Mouse (Mus musculus) liver, embryonic 14.5 days (tissue): ENCODE results near the gene Stac2. TPM values are rescaled to one million over a fixed set of nuclear protein-coding genes. Genes with fewer than 3 reads are reported as not detected.

Experiments
- ATAC-seq: fragments of 200-750 bp; cut with Nextera tagmentation; 2 replicates; pipeline ENCODE4 v1.8.0; 2017; ENCODE audit warnings: moderate number of reproducible peaks, mild to moderate bottlenecking, moderate library complexity; ENCODE audit not compliant: insufficient read depth
- DNase-seq, 3 experiments: peaks; one replicate each; pipeline ENCODE4 v3.0.0-alpha.2; 2012 to 2013; ENCODE audit warnings: low read depth in 3 of 3, low spot score in 3 of 3
- H3K27ac ChIP-seq: fragments of 300-500 bp; sonication (generic); 2 replicates; pipeline ENCODE4 v1.5.1; 2014; ENCODE audit warnings: moderate library complexity, mild to moderate bottlenecking, control low read depth, inconsistent platforms
- H3K27me3 ChIP-seq: fragments of 300-500 bp; sonication (generic); 2 replicates; pipeline ENCODE4 v1.6.1; 2014; ENCODE audit warnings: mild to moderate bottlenecking, low read length, moderate library complexity; ENCODE audit not compliant: control insufficient read depth, insufficient read depth
- H3K36me3 ChIP-seq: fragments of 300-500 bp; sonication (generic); replicated peaks from 2 replicates; pipeline ENCODE4 v1.6.1; 2014; ENCODE audit warnings: low read depth; ENCODE audit not compliant: control insufficient read depth, insufficient read depth
- H3K4me1 ChIP-seq, 2 experiments: fragments of 200-500 bp in 1 of 2; fragments of 300-500 bp in 1 of 2; sonication (generic) in 1 of 2; replicated peaks; 2 replicates each; pipeline ENCODE4 v1.6.1; 2012 to 2014; ENCODE audit warnings: antibody characterized with exemption in 1 of 2, inconsistent platforms in 1 of 2, low read length in 1 of 2; ENCODE audit not compliant: control insufficient read depth in 2 of 2, insufficient read depth in 2 of 2
- H3K4me2 ChIP-seq: fragments of 300-500 bp; sonication (generic); 2 replicates; pipeline ENCODE4 v1.6.1; 2014; ENCODE audit warnings: low read depth, mild to moderate bottlenecking, control low read depth, moderate library complexity
- H3K4me3 ChIP-seq, 2 experiments: fragments of 200-500 bp in 1 of 2; fragments of 300-500 bp in 1 of 2; sonication (generic) in 1 of 2; 2 replicates each; pipeline ENCODE4 v1.5.1; 2012 to 2014; ENCODE audit warnings: low read depth in 2 of 2, low read length in 2 of 2, mild to moderate bottlenecking in 2 of 2, control low read depth in 1 of 2, inconsistent platforms in 1 of 2, moderate library complexity in 1 of 2; ENCODE audit not compliant: insufficient read depth in 1 of 2
- H3K9ac ChIP-seq: fragments of 300-500 bp; sonication (generic); replicated peaks from 2 replicates; pipeline ENCODE4 v1.6.1; 2014; ENCODE audit warnings: mild to moderate bottlenecking, control low read depth, moderate library complexity
- H3K9me3 ChIP-seq: fragments of 300-500 bp; sonication (generic); 2 replicates; pipeline ENCODE4 v1.6.1; 2016; ENCODE audit warnings: low read length, mixed read lengths; ENCODE audit not compliant: control insufficient read depth
- CTCF ChIP-seq: IDR thresholded peaks from 2 replicates; pipeline ENCODE4 v1.5.1; 2016; ENCODE audit warnings: antibody characterized with exemption, low read depth, control low read depth
- EP300 ChIP-seq: IDR thresholded peaks from 2 replicates; pipeline ENCODE4 v1.6.1; 2016; ENCODE audit warnings: antibody characterized with exemption, low read depth
- WGBS: fragments of 180-500 bp; shearing (Covaris S2); extraction: QIAGEN DNeasy Blood & Tissue Kit; methylation state at CpG from one replicate; pipeline ENCODE4 v1.1.7; 2014; ENCODE audit not compliant: insufficient replicate concordance; 5-methylcytosine and 5-hydroxymethylcytosine counted together
- polyA plus RNA-seq, 2 experiments: library from polyadenylated mRNA; depleted of rRNA in 1 of 2; stranded (reverse) in 1 of 2; unstranded in 1 of 2; fragments of >200 nt; fragmentation: Nextera tagmentation in 1 of 2; extraction: Ambion mirVana in 1 of 2; gene quantifications; 2 replicates each; pipeline versions ENCODE4 v1.2.1 to v1.2.3; 2012 to 2014

Stac2 gene
- polyA plus RNA-seq, 2 experiments, result not detected

DNA sequence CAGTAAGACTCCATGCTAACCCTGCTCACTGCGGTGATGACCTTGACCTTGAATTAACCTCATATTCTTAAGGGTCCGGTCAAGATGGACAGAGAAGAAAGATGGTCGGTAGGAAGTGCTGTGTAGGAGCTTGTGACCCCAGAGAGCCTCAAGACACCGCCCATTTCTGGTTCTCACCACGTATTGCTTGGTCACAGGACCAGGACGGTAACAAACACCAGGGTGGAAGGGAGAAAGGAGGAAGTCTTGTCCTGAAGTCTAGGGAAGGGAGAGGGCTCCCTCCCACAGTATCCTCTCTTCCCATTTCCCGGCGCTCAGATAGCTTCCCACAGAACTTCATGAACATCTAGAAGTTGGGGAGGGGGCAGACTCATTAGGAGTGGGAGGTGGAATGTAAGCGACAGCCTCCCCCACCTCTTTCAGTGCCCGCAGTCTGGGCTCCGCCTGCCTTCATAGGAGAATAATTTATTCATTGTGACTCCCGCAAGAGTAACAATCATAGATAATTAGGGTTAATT is 1.6 kb downstream of the Stac2 start:
- Histone ChIP-seq H3K27me3 (peaks cover 45% of the 10 kb centered on the region), H3K4me2 (peak overlapping the region; percentile 40; the same call in 1 of the 2 replicates), H3K4me3 (no peak overlapping the region), H3K4me1 (no peaks in the 10 kb centered on the region), H3K36me3 (no peaks in the 10 kb centered on the region), H3K9ac (no peak overlapping the region), H3K27ac (no peak overlapping the region), H3K9me3 (no peaks in the 10 kb centered on the region)
- ATAC-seq, result no peak
- no peak for DNase-seq
- TF ChIP-seq EP300, result no peak
- no peak for TF ChIP-seq CTCF
- WGBS, result 5% methylated on average over 12 of the region's 12 CpGs

DNA sequence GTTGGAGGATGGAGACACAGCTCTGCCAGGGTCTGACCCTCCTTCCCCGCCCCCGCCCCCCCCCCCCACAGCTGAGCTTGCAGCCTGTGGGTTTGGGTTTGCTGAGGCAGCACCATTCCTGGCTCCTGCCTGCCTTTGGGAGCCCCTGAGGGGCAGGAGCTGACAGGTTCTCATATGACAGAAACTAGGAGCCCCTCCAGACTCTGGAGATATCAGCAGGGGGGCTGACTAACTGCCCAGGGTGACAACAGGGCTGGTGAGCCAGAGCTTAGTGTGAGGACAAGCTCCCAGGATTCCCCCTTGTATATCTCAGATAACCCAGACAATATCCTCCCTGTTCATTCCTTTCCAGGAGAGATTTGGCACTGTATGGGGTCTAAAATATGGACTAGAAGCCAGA is 2.3 kb downstream of the Stac2 start:
- Histone ChIP-seq H3K4me1 (no peaks in the 10 kb centered on the region), H3K4me2 (no peak overlapping the region), H3K9me3 (no peaks in the 10 kb centered on the region), H3K4me3 (no peak overlapping the region), H3K36me3 (no peaks in the 10 kb centered on the region), H3K9ac (no peak overlapping the region), H3K27ac (no peak overlapping the region), H3K27me3 (peaks cover 45% of the 10 kb centered on the region)
- no peak for DNase-seq
- TF ChIP-seq CTCF (no peak), EP300 (no peak)
- no peak for ATAC-seq
- 40% methylated on average over 1 of the region's 2 CpGs for WGBS

DNA sequence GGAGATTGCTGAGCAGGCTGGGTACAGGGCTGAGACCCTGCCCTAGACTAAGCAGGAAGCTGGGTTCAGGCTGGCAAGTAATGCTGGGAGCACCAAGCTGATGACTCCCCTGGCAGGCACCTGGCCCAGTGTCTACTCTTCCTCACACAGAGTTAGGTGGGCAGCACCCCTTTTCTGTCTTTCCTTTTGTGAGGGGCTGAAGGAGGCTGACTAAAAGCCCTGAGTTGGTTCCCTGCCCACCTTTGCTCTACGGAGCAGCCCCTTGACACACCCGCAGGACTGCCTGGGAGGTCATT is 2.8 kb downstream of the Stac2 start:
- Histone ChIP-seq H3K4me3 (no peak overlapping the region), H3K36me3 (no peaks in the 10 kb centered on the region), H3K9me3 (no peaks in the 10 kb centered on the region), H3K4me2 (no peak overlapping the region), H3K27me3 (peaks cover 45% of the 10 kb centered on the region), H3K4me1 (no peaks in the 10 kb centered on the region), H3K27ac (no peak overlapping the region), H3K9ac (no peak overlapping the region)
- TF ChIP-seq CTCF (no peak), EP300 (no peak)
- WGBS, result 36% methylated on average over 2 of the region's 2 CpGs
- no peak for DNase-seq
- no peak for ATAC-seq

DNA sequence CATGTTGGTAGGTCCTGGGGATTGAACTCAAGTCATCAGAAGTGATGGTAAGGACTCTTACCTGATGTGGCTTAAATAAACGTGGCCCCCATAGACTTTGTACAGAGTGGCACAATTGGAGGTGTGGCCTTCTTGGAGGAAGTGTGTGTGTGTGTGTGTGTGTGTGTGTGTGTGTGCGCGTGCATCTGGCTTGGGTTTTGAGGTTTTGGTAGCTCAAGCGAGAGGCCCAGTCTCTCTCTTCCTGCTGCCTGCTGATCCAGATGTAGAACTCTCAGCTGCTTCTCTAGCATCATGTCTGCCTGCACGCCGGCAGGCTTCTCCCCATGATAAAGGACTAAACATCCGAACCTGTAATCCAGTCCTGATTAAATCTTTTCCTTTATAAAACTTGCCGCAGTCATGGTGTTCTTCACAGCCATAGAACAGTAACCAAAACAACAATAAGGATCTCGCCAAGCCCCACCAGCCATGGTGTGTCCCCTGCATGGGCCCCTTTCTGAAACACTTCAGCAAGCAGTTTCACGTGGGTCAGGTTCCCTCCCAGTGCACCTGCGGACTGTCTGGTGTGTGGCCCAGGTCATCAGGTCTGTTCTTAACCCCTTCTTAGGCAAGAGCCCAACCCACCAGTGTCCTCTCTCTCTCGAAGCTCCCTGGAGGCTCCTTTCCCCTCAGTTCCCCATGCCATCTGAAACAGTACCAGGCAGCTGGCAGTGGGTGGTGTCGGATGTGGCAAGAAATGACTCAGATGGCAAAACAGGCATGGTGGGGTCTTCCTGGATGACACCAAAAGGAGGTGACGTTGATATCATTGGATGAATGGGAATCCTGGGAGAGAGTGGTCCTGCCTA is 3.4 kb downstream of the Stac2 start:
- ATAC-seq (no peak), DNase-seq (no peak)
- Histone ChIP-seq H3K27me3 (peaks cover 45% of the 10 kb centered on the region), H3K36me3 (no peaks in the 10 kb centered on the region), H3K4me2 (no peak overlapping the region), H3K27ac (no peak overlapping the region), H3K9ac (no peak overlapping the region), H3K4me3 (no peak overlapping the region), H3K9me3 (no peaks in the 10 kb centered on the region), H3K4me1 (no peaks in the 10 kb centered on the region)
- TF ChIP-seq CTCF (no peak), EP300 (no peak)
- WGBS, result 30% methylated on average over 14 of the region's 14 CpGs

DNA sequence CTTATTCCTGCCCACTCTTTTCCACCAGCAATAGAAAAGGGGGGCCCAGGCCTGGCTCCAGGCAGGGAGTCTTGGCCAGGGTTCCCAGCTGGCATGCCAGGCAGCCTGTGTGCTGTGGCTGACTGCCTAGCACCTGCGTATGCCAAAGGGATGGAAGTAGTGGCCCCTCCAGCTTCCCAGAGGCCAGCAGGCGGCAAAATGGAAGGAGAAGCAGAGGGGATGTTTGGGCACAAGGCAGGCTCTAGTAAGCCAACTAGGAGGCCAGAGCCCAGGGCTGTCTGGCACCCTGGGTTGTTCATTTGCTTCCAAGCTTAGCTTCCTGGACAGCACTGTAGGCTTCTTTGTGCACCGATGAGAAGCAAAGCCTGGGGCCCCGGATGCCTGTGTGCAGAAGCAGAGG is 5.5 kb downstream of the Stac2 start:
- H3K27me3 ChIP-seq, result peaks cover 28% of the 10 kb centered on the region
- TF ChIP-seq CTCF, result no peak
- TF ChIP-seq EP300, result no peak
- ATAC-seq, result no peak
- no peak for DNase-seq
- no peaks in the 10 kb centered on the region for H3K36me3 ChIP-seq
- no peak overlapping the region for H3K27ac ChIP-seq
- H3K9ac ChIP-seq, result no peak overlapping the region
- no peak overlapping the region for H3K4me3 ChIP-seq
- no peaks in the 10 kb centered on the region for H3K4me1 ChIP-seq
- 59% methylated on average over 4 of the region's 4 CpGs for WGBS
- no peaks in the 10 kb centered on the region for H3K9me3 ChIP-seq
- H3K4me2 ChIP-seq, result no peak overlapping the region
